Mouse (Mus musculus) hindbrain, embryonic 14.5 days (tissue): ENCODE data around the gene Mettl24. TPM values are rescaled to one million over a fixed set of nuclear protein-coding genes. Genes with fewer than 3 reads are reported as not detected.
"Not testable (repeated sequence)": the region's sequence is repeated elsewhere in the genome, so short reads cannot be mapped to it uniquely, and the experiment has no call there.

ENCODE experiments used
- ATAC-seq: fragments of 200-750 bp; cut with Nextera tagmentation; 2 replicates; pipeline ENCODE4 v1.8.0; 2017; ENCODE audit warnings: moderate number of reproducible peaks, mild to moderate bottlenecking, moderate TSS enrichment, moderate library complexity; ENCODE audit not compliant: low FRiP score
- DNase-seq: peaks from one replicate; pipeline ENCODE4 v3.0.0-alpha.2; 2015; ENCODE audit warnings: low spot score
- H3K27ac ChIP-seq: fragments of 300-500 bp; sonication (generic); 2 replicates; pipeline ENCODE4 v1.5.1; 2014; ENCODE audit warnings: mild to moderate bottlenecking, moderate library complexity
- H3K27me3 ChIP-seq: fragments of 300-500 bp; sonication (generic); 2 replicates; pipeline ENCODE4 v1.6.1; 2014; ENCODE audit warnings: mild to moderate bottlenecking, low read length, mixed read lengths; ENCODE audit not compliant: control insufficient read depth, insufficient read depth
- H3K36me3 ChIP-seq: fragments of 300-500 bp; sonication (generic); replicated peaks from 2 replicates; pipeline ENCODE4 v1.6.1; 2014; ENCODE audit not compliant: control insufficient read depth, insufficient read depth
- H3K4me1 ChIP-seq: fragments of 300-500 bp; sonication (generic); replicated peaks from 2 replicates; pipeline ENCODE4 v1.6.1; 2014; ENCODE audit warnings: antibody characterized with exemption, low read length, mixed read lengths; ENCODE audit not compliant: control insufficient read depth, insufficient read depth
- H3K4me2 ChIP-seq: fragments of 300-500 bp; sonication (generic); replicated peaks from 2 replicates; pipeline ENCODE4 v1.6.1; 2014; ENCODE audit warnings: mild to moderate bottlenecking, moderate library complexity
- H3K4me3 ChIP-seq: fragments of 300-500 bp; sonication (generic); replicated peaks from 2 replicates; pipeline ENCODE4 v1.5.1; 2014; ENCODE audit warnings: mild to moderate bottlenecking, low read length
- H3K9ac ChIP-seq: fragments of 300-500 bp; sonication (generic); 2 replicates; pipeline ENCODE4 v1.6.1; 2014
- H3K9me3 ChIP-seq: fragments of 300-500 bp; sonication (generic); 2 replicates; pipeline ENCODE4 v1.6.1; 2016; ENCODE audit warnings: low read length; ENCODE audit not compliant: control insufficient read depth
- WGBS: fragments of 180-500 bp; shearing (Covaris S2); extraction: QIAGEN DNeasy Blood & Tissue Kit; methylation state at CpG from one replicate; pipeline ENCODE4 v1.1.7; 2014; 5-methylcytosine and 5-hydroxymethylcytosine counted together
- polyA plus RNA-seq: library from polyadenylated mRNA; unstranded; fragments of >200 nt; fragmentation: Nextera tagmentation; extraction: Ambion mirVana; gene quantifications from 2 replicates; pipeline ENCODE4 v1.2.1, GENCODE M21; 2014

The Mettl24 gene
- polyA plus RNA-seq, 1 experiment from 2014 or later = 0.33 TPM

GRCm38 (mm10) chr10:40805221-40805620, 122.1 kb downstream of the Mettl24 start:
- H3K27ac ChIP-seq = no peak overlapping the region
- no peaks in the 10 kb centered on the region for H3K36me3 ChIP-seq
- H3K4me1 ChIP-seq = no peaks in the 10 kb centered on the region
- no peak overlapping the region for H3K4me3 ChIP-seq
- no peaks in the 10 kb centered on the region for H3K27me3 ChIP-seq
- H3K9ac ChIP-seq = no peak overlapping the region
- WGBS = 83% methylated on average over 1 of the region's 1 CpGs
- H3K4me2 ChIP-seq = no peak overlapping the region
- H3K9me3 ChIP-seq = no peaks in the 10 kb centered on the region
- DNase-seq (no peak), ATAC-seq (no peak)

GRCm38 (mm10) chr10:40806221-40806620, 123.1 kb downstream of the Mettl24 start:
- ATAC-seq = no peak
- no peak overlapping the region for H3K27ac ChIP-seq
- no peaks in the 10 kb centered on the region for H3K36me3 ChIP-seq
- no peak overlapping the region for H3K9ac ChIP-seq
- DNase-seq = no peak
- H3K9me3 ChIP-seq = no peaks in the 10 kb centered on the region
- no peak overlapping the region for H3K4me2 ChIP-seq
- no peak overlapping the region for H3K4me3 ChIP-seq
- 86% methylated on average over 4 of the region's 4 CpGs for WGBS
- no peaks in the 10 kb centered on the region for H3K27me3 ChIP-seq
- no peaks in the 10 kb centered on the region for H3K4me1 ChIP-seq

- ATAC-seq, H3K9ac ChIP-seq, H3K9me3 ChIP-seq, H3K4me2 ChIP-seq, H3K36me3 ChIP-seq, DNase-seq, H3K27ac ChIP-seq, H3K4me1 ChIP-seq, H3K27me3 ChIP-seq, H3K4me3 ChIP-seq: not testable (repeated sequence)
- WGBS = 26% methylated on average over 5 of the region's 5 CpGs
Measured at GRCm38 (mm10) chr10:40809411-40809910, 126.4 kb downstream of the Mettl24 start.

GRCm38 (mm10) chr10:40813627-40814026, 130.5 kb downstream of the Mettl24 start:
- Histone ChIP-seq H3K4me3 (no peak overlapping the region), H3K36me3 (no peaks in the 10 kb centered on the region), H3K4me1 (no peaks in the 10 kb centered on the region), H3K27ac (no peak overlapping the region), H3K27me3 (no peaks in the 10 kb centered on the region), H3K9ac (no peak overlapping the region), H3K4me2 (no peak overlapping the region), H3K9me3 (no peaks in the 10 kb centered on the region)
- no peak for ATAC-seq
- DNase-seq = no peak
- WGBS = 64% methylated on average over 4 of the region's 4 CpGs

GRCm38 (mm10) chr10:40816471-40816870, 133.4 kb downstream of the Mettl24 start:
- Histone ChIP-seq H3K4me3 (no peak overlapping the region), H3K4me1 (no peaks in the 10 kb centered on the region), H3K36me3 (no peaks in the 10 kb centered on the region), H3K27ac (no peak overlapping the region), H3K9me3 (no peaks in the 10 kb centered on the region), H3K27me3 (no peaks in the 10 kb centered on the region), H3K4me2 (no peak overlapping the region), H3K9ac (no peak overlapping the region)
- no peak for DNase-seq
- 61% methylated on average over 6 of the region's 6 CpGs for WGBS
- no peak for ATAC-seq

GRCm38 (mm10) chr10:40825952-40826351, 142.9 kb downstream of the Mettl24 start:
- DNase-seq (no peak), ATAC-seq (no peak)
- Histone ChIP-seq H3K27ac (no peak overlapping the region), H3K9ac (no peak overlapping the region), H3K4me2 (no peak overlapping the region), H3K27me3 (no peaks in the 10 kb centered on the region), H3K4me1 (no peaks in the 10 kb centered on the region), H3K9me3 (no peaks in the 10 kb centered on the region), H3K4me3 (no peak overlapping the region), H3K36me3 (no peaks in the 10 kb centered on the region; the same call in 1 of the 2 replicates)
- 75% methylated on average over 6 of the region's 6 CpGs for WGBS

- ATAC-seq (no peak), DNase-seq (no peak)
- Histone ChIP-seq H3K27me3 (no peaks in the 10 kb centered on the region), H3K9ac (no peak overlapping the region), H3K4me1 (no peaks in the 10 kb centered on the region), H3K4me3 (no peak overlapping the region), H3K9me3 (no peaks in the 10 kb centered on the region), H3K36me3 (peaks cover 8% of the 10 kb centered on the region; the same call in 1 of the 2 replicates), H3K27ac (no peak overlapping the region), H3K4me2 (no peak overlapping the region)
- WGBS = 86% methylated on average over 4 of the region's 4 CpGs
Measured at GRCm38 (mm10) chr10:40827706-40828105, 144.6 kb downstream of the Mettl24 start.

GRCm38 (mm10) chr10:40830312-40830711, 147.2 kb downstream of the Mettl24 start:
- Histone ChIP-seq H3K27me3 (no peaks in the 10 kb centered on the region), H3K4me1 (no peaks in the 10 kb centered on the region), H3K9ac (no peak overlapping the region), H3K27ac (no peak overlapping the region), H3K9me3 (no peaks in the 10 kb centered on the region), H3K36me3 (peaks cover 34% of the 10 kb centered on the region), H3K4me2 (no peak overlapping the region), H3K4me3 (no peak overlapping the region)
- DNase-seq = no peak
- no peak for ATAC-seq
- 95% methylated on average over 3 of the region's 3 CpGs for WGBS

GRCm38 (mm10) chr10:40831267-40831666, 148.2 kb downstream of the Mettl24 start:
- no peak overlapping the region for H3K4me2 ChIP-seq
- H3K27me3 ChIP-seq = no peaks in the 10 kb centered on the region
- no peak overlapping the region for H3K27ac ChIP-seq
- ATAC-seq (no peak), DNase-seq (no peak)
- 94% methylated on average over 6 of the region's 7 CpGs for WGBS
- peaks cover 43% of the 10 kb centered on the region for H3K36me3 ChIP-seq
- no peak overlapping the region for H3K4me3 ChIP-seq
- no peak overlapping the region for H3K9ac ChIP-seq
- no peaks in the 10 kb centered on the region for H3K9me3 ChIP-seq
- no peaks in the 10 kb centered on the region for H3K4me1 ChIP-seq

GRCm38 (mm10) chr10:40840086-40840485, 157.0 kb downstream of the Mettl24 start:
- Histone ChIP-seq H3K27ac (no peak overlapping the region), H3K4me2 (no peak overlapping the region), H3K4me3 (no peak overlapping the region), H3K36me3 (peaks cover 50% of the 10 kb centered on the region), H3K9me3 (no peaks in the 10 kb centered on the region), H3K4me1 (no peaks in the 10 kb centered on the region), H3K27me3 (no peaks in the 10 kb centered on the region), H3K9ac (no peak overlapping the region)
- 95% methylated on average over 5 of the region's 5 CpGs for WGBS
- DNase-seq (no peak), ATAC-seq (no peak)
